Mouse (Mus musculus): ENCODE measurements around the gene Syt17. TPM values are rescaled to one million over a fixed set of nuclear protein-coding genes. Genes with fewer than 3 reads are reported as not detected.

Gene Syt17
- polyA plus RNA-seq, 1 experiment from 2014 or later, result 13.6 TPM

DNA sequence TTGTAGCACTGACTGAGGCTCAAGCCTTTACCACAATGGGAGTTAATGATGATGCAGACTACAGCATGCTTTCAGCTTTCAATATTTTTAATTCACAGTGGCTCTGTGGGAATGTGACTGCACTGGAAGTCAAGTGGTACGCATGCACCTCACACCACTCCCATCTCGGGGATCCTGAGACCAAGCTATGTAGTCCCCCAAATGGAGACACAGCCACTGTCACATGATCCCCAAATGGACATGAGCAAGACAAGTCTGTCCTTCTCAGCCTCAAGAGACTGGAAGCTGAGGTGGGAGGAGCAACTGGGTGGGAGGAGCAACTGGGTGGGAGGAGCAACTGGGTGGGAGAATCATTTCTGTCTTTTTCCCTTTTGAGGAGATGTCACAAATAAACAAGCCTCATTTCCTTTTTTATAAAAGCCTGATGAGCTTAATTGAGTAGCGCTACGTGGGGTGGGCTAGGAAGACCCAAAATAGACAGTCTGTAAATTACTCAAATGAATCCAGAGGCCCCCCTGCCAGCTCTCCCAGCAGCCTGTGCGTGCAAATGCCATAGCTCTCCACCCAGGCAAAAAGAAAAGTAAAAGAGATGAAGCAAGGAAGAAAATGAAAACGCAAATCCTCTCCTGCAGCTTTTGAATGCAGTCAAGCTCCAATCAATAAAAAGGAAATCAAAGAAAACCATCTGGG lies 28.4 kb downstream of the Syt17 start:
- Histone ChIP-seq H3K27ac (no peak overlapping the region), H3K4me1 (replicated peaks; ENCODE audit: insufficient read depth, low read length) (no peaks in the 10 kb centered on the region), H3K9me3 (replicated peaks; ENCODE audit: low read length) (no peaks in the 10 kb centered on the region), H3K4me2 (ENCODE audit: low read length) (no peak overlapping the region), H3K4me3 (replicated peaks; ENCODE audit: low read depth, low read length) (no peak overlapping the region), H3K9ac (ENCODE audit: low read depth, low read length) (no peak overlapping the region), H3K27me3 (ENCODE audit: insufficient read depth, low read length) (no peaks in the 10 kb centered on the region), H3K36me3 (ENCODE audit: insufficient read depth, low read length) (no peaks in the 10 kb centered on the region)
- DNase-seq (ENCODE audit: low spot score), result no peak
- WGBS, result 58% methylated on average over 6 of the region's 6 CpGs
- no peak for ATAC-seq (replicated peaks; ENCODE audit: low FRiP score, low read depth)
- no peak for TF ChIP-seq CTCF (IDR thresholded peaks at IDR 0.05; ENCODE audit: low read depth)

- no peaks in the 10 kb centered on the region for H3K27me3 ChIP-seq (ENCODE audit: insufficient read depth, low read length)
- no peaks in the 10 kb centered on the region for H3K4me1 ChIP-seq (replicated peaks; ENCODE audit: insufficient read depth, low read length)
- no peaks in the 10 kb centered on the region for H3K9me3 ChIP-seq (replicated peaks; ENCODE audit: low read length)
- ATAC-seq (replicated peaks; ENCODE audit: low FRiP score, low read depth), result no peak; the same call in 1 of the 2 replicates
- no peak overlapping the region for H3K4me2 ChIP-seq (ENCODE audit: low read length)
- no peak overlapping the region for H3K4me3 ChIP-seq (replicated peaks; ENCODE audit: low read depth, low read length)
- DNase-seq (ENCODE audit: low spot score), result peak; percentile 42
- 43% methylated on average over 3 of the region's 3 CpGs for WGBS
- TF ChIP-seq CTCF (IDR thresholded peaks at IDR 0.05; ENCODE audit: low read depth), result no peak
- H3K27ac ChIP-seq, result no peak overlapping the region
- no peak overlapping the region for H3K9ac ChIP-seq (ENCODE audit: low read depth, low read length)
- no peaks in the 10 kb centered on the region for H3K36me3 ChIP-seq (ENCODE audit: insufficient read depth, low read length)
Observed at GRCm38 (mm10) chr7:118414183-118414582, 33.8 kb downstream of the Syt17 start.

DNA sequence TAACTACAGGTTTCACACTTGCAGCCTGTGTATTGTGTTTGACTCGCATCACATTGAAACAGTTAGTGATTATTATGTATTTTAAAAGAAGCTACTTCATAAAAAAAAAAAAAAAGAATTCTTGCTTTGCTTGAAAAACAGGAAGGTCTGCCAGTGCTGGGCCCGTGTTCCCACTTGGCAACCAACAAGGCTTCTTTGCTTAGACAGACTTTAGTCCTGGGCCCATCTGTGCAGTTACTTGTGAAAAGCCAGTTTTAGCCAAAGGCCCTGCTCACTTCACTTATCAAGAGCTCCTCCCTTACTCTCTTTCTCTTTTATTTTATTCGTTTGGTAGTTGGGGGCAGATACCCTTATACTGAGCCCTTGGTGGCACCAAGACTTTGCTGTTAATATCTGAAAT lies 36.1 kb downstream of the Syt17 start:
- ATAC-seq (replicated peaks; ENCODE audit: low FRiP score, low read depth), result no peak
- no peak overlapping the region for H3K9ac ChIP-seq (ENCODE audit: low read depth, low read length)
- no peak for TF ChIP-seq CTCF (IDR thresholded peaks at IDR 0.05; ENCODE audit: low read depth)
- H3K4me3 ChIP-seq (replicated peaks; ENCODE audit: low read depth, low read length), result no peak overlapping the region
- H3K27ac ChIP-seq, result no peak overlapping the region
- no peak for DNase-seq (ENCODE audit: low spot score)
- no peaks in the 10 kb centered on the region for H3K9me3 ChIP-seq (replicated peaks; ENCODE audit: low read length)
- no peaks in the 10 kb centered on the region for H3K27me3 ChIP-seq (ENCODE audit: insufficient read depth, low read length)
- no peaks in the 10 kb centered on the region for H3K4me1 ChIP-seq (replicated peaks; ENCODE audit: insufficient read depth, low read length)
- H3K36me3 ChIP-seq (ENCODE audit: insufficient read depth, low read length), result no peaks in the 10 kb centered on the region
- no peak overlapping the region for H3K4me2 ChIP-seq (ENCODE audit: low read length)
- WGBS, result 80% methylated on average over 3 of the region's 3 CpGs

GRCm38 (mm10) chr7:118409421-118409820 lies 38.6 kb downstream of the Syt17 start:
- peak; percentile 48; the same call in 1 of the 2 replicates for TF ChIP-seq CTCF (IDR thresholded peaks at IDR 0.05; ENCODE audit: low read depth)
- Histone ChIP-seq H3K4me2 (ENCODE audit: low read length) (no peak overlapping the region), H3K4me1 (replicated peaks; ENCODE audit: insufficient read depth, low read length) (no peaks in the 10 kb centered on the region), H3K27me3 (ENCODE audit: insufficient read depth, low read length) (no peaks in the 10 kb centered on the region), H3K27ac (no peak overlapping the region), H3K9ac (ENCODE audit: low read depth, low read length) (no peak overlapping the region), H3K36me3 (ENCODE audit: insufficient read depth, low read length) (no peaks in the 10 kb centered on the region), H3K9me3 (replicated peaks; ENCODE audit: low read length) (no peaks in the 10 kb centered on the region), H3K4me3 (replicated peaks; ENCODE audit: low read depth, low read length) (no peak overlapping the region)
- 48% methylated on average over 2 of the region's 2 CpGs for WGBS
- no peak for ATAC-seq (replicated peaks; ENCODE audit: low FRiP score, low read depth)
- no peak for DNase-seq (ENCODE audit: low spot score)

GRCm38 (mm10) chr7:118405251-118405650 lies 42.8 kb downstream of the Syt17 start:
- DNase-seq (ENCODE audit: low spot score), result no peak
- Histone ChIP-seq H3K9me3 (replicated peaks; ENCODE audit: low read length) (no peaks in the 10 kb centered on the region), H3K9ac (ENCODE audit: low read depth, low read length) (no peak overlapping the region), H3K36me3 (ENCODE audit: insufficient read depth, low read length) (no peaks in the 10 kb centered on the region), H3K27me3 (ENCODE audit: insufficient read depth, low read length) (no peaks in the 10 kb centered on the region), H3K4me1 (replicated peaks; ENCODE audit: insufficient read depth, low read length) (no peaks in the 10 kb centered on the region), H3K27ac (no peak overlapping the region), H3K4me3 (replicated peaks; ENCODE audit: low read depth, low read length) (no peak overlapping the region), H3K4me2 (ENCODE audit: low read length) (no peak overlapping the region)
- TF ChIP-seq CTCF (IDR thresholded peaks at IDR 0.05; ENCODE audit: low read depth), result no peak
- no peak for ATAC-seq (replicated peaks; ENCODE audit: low FRiP score, low read depth)

GRCm38 (mm10) chr7:118402576-118403022 lies 45.4 kb downstream of the Syt17 start:
- DNase-seq (ENCODE audit: low spot score) (no peak), ATAC-seq (replicated peaks; ENCODE audit: low FRiP score, low read depth) (no peak)
- no peaks in the 10 kb centered on the region for H3K36me3 ChIP-seq (ENCODE audit: insufficient read depth, low read length)
- no peaks in the 10 kb centered on the region for H3K4me1 ChIP-seq (replicated peaks; ENCODE audit: insufficient read depth, low read length)
- H3K27ac ChIP-seq, result no peak overlapping the region
- H3K27me3 ChIP-seq (ENCODE audit: insufficient read depth, low read length), result no peaks in the 10 kb centered on the region
- 66% methylated on average over 3 of the region's 3 CpGs for WGBS
- no peak overlapping the region for H3K9ac ChIP-seq (ENCODE audit: low read depth, low read length)
- no peak overlapping the region for H3K4me2 ChIP-seq (ENCODE audit: low read length)
- no peak for TF ChIP-seq CTCF (IDR thresholded peaks at IDR 0.05; ENCODE audit: low read depth)
- no peaks in the 10 kb centered on the region for H3K9me3 ChIP-seq (replicated peaks; ENCODE audit: low read length)
- H3K4me3 ChIP-seq (replicated peaks; ENCODE audit: low read depth, low read length), result no peak overlapping the region

DNA sequence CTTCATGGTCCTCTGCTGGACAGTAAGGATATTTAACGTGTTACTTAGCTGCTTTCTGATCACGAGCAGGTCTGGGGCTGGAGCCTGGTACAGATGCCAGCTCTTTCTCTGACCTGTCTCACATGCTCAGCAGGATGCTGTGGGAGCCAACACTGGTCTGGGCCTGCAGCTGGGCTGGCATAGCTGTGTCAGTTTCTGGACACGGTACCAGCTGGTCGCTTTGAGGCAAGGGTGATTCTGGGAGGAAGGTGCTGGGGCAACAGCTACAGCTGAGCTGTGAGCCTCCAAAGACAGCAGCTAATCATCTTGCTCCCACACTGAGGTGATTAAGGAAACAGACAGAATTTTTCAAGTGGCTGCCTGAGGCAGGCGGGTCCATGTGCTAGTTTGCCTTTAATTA lies 46.1 kb downstream of the Syt17 start:
- Histone ChIP-seq H3K36me3 (ENCODE audit: insufficient read depth, low read length) (no peaks in the 10 kb centered on the region), H3K9me3 (replicated peaks; ENCODE audit: low read length) (no peaks in the 10 kb centered on the region), H3K4me3 (replicated peaks; ENCODE audit: low read depth, low read length) (no peak overlapping the region), H3K9ac (ENCODE audit: low read depth, low read length) (no peak overlapping the region), H3K27ac (no peak overlapping the region), H3K4me1 (replicated peaks; ENCODE audit: insufficient read depth, low read length) (no peaks in the 10 kb centered on the region), H3K27me3 (ENCODE audit: insufficient read depth, low read length) (no peaks in the 10 kb centered on the region), H3K4me2 (ENCODE audit: low read length) (no peak overlapping the region)
- TF ChIP-seq CTCF (IDR thresholded peaks at IDR 0.05; ENCODE audit: low read depth), result no peak
- 70% methylated on average over 5 of the region's 5 CpGs for WGBS
- ATAC-seq (replicated peaks; ENCODE audit: low FRiP score, low read depth), result no peak
- no peak for DNase-seq (ENCODE audit: low spot score)
